Mouse (Mus musculus) frontal cortex, postnatal 36 days (tissue): Measurements from ENCODE around the gene Inpp5a.
A peak's percentile ranks its signal among the peaks of the same experiment; 100 is the strongest.

Source experiments
- DNase-seq, 2 experiments: peaks; one replicate each; pipeline ENCODE4 v3.0.0; 2022; ENCODE audit warnings: low spot score in 2 of 2

The Inpp5a gene

GRCm38 (mm10) chr7:139476700-139477099 lies 87.8 kb downstream of the Inpp5a start:
- no peak for DNase-seq

- DNase-seq, result no peak
Observed at GRCm38 (mm10) chr7:139477748-139478147, 88.8 kb downstream of the Inpp5a start.

DNA sequence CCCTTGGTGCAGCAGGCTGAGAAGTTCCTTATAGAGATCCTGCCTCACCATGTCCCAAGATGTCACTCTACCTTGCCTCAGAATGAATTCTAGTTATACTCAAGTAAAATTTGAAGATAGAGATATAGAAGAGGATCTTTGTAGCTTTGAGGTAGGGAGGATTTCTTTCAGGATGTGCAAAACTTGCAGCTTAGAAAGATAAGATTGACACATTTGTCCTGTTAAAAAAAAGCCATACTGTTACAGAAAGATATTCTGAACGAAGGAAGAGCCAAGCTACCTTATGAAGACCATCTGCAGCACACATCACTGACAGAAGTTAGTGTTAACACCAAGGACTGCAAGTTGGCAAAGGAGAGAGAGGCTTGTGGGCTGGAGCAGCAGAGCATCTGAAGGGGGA lies 90.2 kb downstream of the Inpp5a start:
- DNase-seq, result no peak

GRCm38 (mm10) chr7:139479626-139480025 lies 90.7 kb downstream of the Inpp5a start:
- no peak for DNase-seq

GRCm38 (mm10) chr7:139484206-139484955 lies 95.5 kb downstream of the Inpp5a start:
- DNase-seq, result peak; percentile 39 to 69

DNA sequence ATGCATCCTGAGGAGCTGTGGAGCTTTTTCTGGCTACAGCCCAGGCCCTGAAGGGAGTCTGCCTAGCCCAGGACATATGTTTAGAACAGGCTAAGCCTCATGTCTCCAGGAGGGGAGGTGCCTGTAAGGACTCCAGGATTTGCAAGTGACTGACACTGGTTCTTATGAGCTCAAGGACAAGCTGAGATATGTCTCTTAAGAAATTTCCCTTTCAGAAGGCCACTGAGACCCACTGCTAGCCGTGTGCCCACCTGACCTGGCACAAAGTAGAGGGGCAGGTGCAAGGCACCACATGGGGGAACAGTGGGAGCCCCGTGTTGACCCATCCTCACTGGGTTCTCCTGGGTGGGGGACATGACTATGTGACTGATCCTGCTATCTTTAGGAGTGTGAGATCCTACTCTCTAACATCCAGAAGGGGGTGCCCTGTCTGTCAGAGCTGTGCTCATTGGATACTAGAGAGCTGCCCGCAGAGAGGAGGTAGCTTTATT lies 100.9 kb downstream of the Inpp5a start:
- DNase-seq, result no peak

DNA sequence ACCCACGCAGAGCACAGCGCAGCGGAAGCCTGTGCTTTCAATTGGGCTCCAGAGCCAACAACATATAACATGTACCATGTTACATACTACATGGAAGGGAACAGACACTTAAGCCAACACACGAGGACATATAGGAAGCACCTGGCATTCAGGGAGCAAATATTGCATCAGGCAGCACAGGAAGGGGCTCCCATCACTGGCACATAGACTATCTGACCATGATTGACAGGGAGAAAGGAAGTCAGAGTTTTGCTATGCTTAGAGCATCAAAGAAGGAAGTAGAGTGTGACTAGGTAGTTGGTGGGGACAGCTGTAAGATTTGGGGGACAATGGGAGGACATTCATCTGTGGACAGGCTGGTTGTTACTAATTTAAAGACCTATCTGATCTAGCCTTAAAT lies 103.4 kb downstream of the Inpp5a start:
- no peak for DNase-seq

- no peak for DNase-seq
Observed at GRCm38 (mm10) chr7:139492946-139493345, 104.0 kb downstream of the Inpp5a start.

DNA sequence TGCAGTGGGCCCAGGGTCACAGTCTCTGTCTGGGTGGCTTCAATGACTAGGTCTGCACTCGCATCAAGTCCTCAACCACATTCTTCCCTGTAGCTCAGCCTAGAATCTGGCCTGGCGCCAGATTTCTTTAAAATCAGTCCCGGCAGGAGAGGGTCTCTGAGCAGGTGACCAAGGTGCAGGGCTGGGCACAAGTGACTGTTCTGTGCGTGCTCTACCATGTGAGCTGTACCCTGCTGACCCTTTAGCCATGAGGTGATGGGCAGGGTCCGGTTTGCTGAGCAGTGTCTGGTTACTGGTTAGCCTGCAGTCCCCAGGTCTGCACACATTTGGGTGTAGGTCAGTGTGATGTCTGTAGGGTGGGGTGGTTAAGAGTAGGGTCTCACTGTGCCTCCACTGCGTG lies 106.9 kb downstream of the Inpp5a start:
- DNase-seq, result no peak

DNA sequence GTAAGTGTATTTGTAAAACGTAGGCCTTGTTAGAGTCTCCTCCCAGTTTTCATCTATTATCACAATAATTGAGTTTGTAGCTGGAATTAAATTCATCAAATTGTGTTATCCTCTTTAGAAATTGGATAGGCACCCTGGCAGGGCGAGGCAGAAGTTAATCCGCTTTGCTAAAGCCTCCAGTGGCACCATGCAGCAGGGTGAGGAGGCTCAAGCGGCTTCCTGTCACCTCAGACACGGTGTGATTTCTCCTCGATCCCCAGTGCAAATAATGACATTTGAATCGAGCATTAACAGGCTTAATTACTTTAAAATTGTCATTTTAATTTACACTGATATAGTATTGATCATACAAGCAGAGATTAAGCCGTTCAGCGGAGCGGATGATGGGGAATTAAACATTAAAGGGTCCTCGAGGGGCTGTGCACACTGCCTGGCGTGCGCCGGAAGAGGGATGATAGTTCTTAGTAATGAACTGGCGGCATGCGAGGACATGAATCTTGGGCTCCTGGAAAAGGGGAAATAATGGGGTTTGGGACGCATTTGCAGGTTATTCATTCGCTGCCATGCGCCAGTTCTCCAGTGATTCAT lies 109.2 kb downstream of the Inpp5a start:
- DNase-seq, result no peak

- DNase-seq, result no peak
Observed at GRCm38 (mm10) chr7:139504064-139504463, 115.2 kb downstream of the Inpp5a start.

- no peak for DNase-seq
Observed at GRCm38 (mm10) chr7:139506677-139507412, 117.9 kb downstream of the Inpp5a start.

DNA sequence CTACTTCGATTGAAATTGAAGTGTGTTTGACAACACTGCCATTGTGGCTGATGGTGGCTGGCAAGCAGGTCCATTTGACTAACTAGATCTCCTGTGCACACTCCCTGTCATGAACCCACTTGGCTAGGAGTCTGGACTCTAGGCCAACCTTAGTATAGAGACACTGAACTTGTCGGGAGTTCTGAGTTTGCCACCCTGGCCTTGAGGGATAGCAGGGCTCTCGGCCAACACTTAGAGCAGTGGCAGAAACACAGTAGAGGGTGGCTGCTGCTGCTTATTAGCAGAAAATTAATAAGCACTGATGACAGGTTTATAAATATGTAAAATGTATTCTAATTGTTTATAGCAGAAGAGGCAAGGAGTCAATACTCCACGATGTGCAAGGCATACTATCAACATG lies 120.0 kb downstream of the Inpp5a start:
- no peak for DNase-seq

GRCm38 (mm10) chr7:139515959-139516660 lies 127.2 kb downstream of the Inpp5a start:
- DNase-seq, result no peak

GRCm38 (mm10) chr7:139516661-139517016 lies 127.7 kb downstream of the Inpp5a start:
- DNase-seq, result no peak

DNA sequence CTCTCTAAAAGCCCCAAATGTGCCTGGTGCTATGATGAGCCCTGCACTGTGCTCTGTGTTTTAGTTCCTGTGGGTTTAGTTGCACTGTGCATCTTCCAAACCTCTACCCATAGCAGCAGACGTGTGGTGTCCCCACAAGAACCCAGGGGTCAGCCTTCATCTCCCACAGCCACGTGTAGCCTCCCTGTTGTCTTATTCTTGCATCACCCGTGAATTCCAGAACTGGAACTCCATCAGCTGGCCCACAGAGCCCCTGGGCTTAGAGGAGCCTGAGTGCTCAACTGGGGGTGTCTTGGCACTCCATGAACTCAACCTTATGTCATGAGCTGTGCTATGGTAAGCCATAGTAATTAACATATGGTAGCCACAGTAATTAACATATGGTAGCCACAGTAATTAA lies 129.4 kb downstream of the Inpp5a start:
- no peak for DNase-seq

DNA sequence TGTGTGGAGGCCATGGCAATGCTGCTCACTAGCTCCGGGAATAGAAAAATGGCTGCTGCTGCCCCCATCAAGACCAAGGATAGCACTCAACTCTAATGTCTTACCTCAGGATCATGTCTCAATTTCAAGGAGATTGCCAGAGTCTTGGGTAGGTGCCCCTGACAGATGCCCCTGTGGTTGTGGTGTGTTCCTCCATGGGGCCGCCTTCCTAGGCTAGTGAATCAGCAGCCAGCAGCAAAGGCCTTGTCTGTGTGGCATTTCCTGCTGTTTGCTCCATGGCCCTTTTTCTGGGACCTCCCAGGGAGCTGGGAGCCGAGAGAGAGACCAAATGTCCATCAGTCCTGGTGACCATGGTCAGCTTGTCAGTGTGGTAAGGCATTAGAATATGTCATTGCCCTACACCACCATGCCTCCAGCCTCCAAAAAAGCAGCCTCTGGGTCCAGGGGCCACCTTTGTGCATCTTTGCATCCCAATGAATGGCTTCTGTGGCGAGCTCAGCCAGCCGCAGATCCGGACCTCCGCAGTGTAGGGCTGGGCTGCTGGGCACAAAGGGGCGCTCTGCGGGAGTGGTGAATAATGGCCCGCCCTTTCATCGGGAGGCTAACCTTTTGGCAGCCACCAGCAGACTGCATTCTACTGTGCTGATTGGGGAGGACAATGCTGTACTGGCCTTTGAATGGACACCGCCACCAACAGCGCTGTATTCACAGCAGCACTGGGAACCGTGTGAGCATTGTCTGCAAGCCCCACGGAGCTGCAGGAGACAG lies 139.6 kb downstream of the Inpp5a start:
- DNase-seq, result peak in 1 of 2 experiments; percentile 14

GRCm38 (mm10) chr7:139529208-139529607 lies 140.3 kb downstream of the Inpp5a start:
- no peak for DNase-seq

DNA sequence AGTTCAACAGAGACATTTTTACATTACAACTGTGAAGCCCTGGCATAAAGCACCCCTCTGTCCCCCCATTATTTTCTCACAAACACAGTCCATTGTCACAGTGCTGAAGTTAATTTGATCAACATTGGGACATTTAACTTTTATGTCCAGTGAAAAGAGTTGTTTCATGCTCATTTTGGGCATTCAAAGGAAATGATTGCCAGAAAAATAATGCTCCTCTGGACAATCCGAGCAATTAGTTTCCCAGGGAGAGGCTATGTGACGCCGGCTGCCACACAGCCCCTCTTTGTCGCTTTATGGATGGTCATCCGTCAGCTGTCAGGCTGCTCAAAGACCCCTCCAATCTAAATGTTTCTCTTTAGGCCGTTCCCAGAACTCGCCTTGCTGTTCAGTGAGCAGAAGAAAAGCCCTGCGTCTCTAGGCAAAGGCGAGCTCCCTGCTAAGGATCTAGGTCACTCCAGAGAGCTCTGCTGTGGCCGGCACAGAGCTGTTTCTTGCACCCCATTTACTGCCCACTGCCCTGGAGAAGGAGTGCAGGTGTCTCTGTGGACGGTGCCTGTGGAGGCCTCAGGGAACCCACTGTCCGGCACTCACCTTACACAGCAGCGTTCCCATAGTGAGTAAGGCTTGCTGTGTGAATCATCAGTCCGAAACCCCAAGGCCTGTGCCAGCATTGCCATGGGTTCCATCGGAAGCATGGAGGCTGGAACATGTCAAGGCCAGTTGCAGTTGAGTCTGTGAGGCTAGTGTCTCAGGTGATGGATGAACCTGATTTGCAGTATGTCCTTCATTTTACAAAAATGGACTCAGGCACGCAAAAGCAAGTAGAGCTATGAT lies 141.9 kb downstream of the Inpp5a start:
- no peak for DNase-seq

DNA sequence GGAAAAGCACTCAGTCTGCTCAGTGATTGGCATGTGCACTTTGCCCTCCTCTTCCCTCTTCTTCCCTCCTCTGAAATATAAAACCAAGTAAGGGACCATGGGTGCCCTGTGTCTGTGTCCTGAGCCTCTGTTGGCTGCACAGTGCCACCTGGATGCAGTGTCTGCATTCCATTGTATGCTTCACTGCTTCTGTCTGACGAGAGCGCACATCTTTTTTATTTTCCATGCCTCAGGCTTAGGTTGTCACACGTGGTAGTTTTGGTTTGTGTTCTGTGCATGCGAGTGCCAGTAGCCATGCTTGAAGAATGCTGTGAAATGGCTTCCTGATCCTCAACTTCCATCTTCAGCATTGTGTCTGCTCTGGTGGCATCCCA lies 142.5 kb downstream of the Inpp5a start:
- DNase-seq, result no peak

DNA sequence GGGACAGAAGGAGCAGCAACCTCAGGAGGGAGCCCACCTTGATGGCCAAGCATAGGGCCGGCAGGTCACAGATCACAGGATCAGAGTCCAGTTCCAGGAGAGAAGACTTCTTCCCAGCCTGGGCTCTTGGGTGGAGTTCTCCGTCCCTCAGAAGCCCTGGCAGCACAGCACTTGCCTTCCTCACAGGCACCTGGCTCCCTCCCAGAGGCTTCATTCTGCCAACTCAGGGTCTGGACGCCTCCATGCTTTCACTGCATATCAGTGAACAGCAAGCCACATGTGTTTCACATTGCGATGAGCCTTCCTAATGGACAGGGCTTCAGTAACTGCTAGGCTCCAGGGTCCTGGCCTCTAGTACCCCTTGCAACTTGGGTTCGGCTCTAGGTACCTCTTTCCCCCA lies 147.4 kb downstream of the Inpp5a start:
- no peak for DNase-seq
